Mouse (Mus musculus) heart, postnatal 0 days (tissue): ENCODE measurements at regions not wholly inside any gene's neighbourhood (a gene's known extent, or its start where the extent isn't known, plus 50 kb on each side); places are given as distances from the start of the nearest gene placed in this dataset.

Source experiments
- ATAC-seq: fragments of 200-750 bp; cut with Nextera tagmentation; 2 replicates; pipeline ENCODE4 v1.8.0; 2017; ENCODE audit warnings: low read depth, moderate number of reproducible peaks, moderate library complexity; ENCODE audit not compliant: insufficient read depth
- DNase-seq: peaks from one replicate; pipeline ENCODE4 v3.0.0-alpha.2; 2016; ENCODE audit warnings: low spot score
- H3K27ac ChIP-seq: fragments of 300-500 bp; sonication (generic); 2 replicates; pipeline ENCODE4 v1.5.1; 2014; ENCODE audit warnings: low read depth, mild to moderate bottlenecking
- H3K27me3 ChIP-seq: fragments of 300-500 bp; sonication (generic); 2 replicates; pipeline ENCODE4 v1.6.1; 2014; ENCODE audit warnings: low read length, mixed read lengths; ENCODE audit not compliant: control insufficient read depth, insufficient read depth
- H3K36me3 ChIP-seq: fragments of 300-500 bp; sonication (generic); replicated peaks from 2 replicates; pipeline ENCODE4 v1.6.1; 2014; ENCODE audit warnings: low read length, mixed read lengths; ENCODE audit not compliant: control insufficient read depth, insufficient read depth
- H3K4me1 ChIP-seq: fragments of 300-500 bp; sonication (generic); 2 replicates; pipeline ENCODE4 v1.6.1; 2014; ENCODE audit warnings: antibody characterized with exemption; ENCODE audit not compliant: control insufficient read depth, insufficient read depth
- H3K4me2 ChIP-seq: fragments of 300-500 bp; sonication (generic); 2 replicates; pipeline ENCODE4 v1.6.1; 2014; ENCODE audit warnings: low read depth, mild to moderate bottlenecking, low read length, moderate library complexity
- H3K4me3 ChIP-seq: fragments of 300-500 bp; sonication (generic); 2 replicates; pipeline ENCODE4 v1.5.1; 2014; ENCODE audit warnings: low read depth, low read length
- H3K9ac ChIP-seq: fragments of 300-500 bp; sonication (generic); replicated peaks from 2 replicates; pipeline ENCODE4 v1.6.1; 2014; ENCODE audit warnings: low read depth, low read length, mixed read lengths
- H3K9me3 ChIP-seq: fragments of 300-500 bp; sonication (generic); replicated peaks from 2 replicates; pipeline ENCODE4 v1.6.1; 2016; ENCODE audit warnings: low read length; ENCODE audit not compliant: control insufficient read depth
- CTCF ChIP-seq: IDR thresholded peaks from 2 replicates; pipeline ENCODE4 v1.5.1; 2016; ENCODE audit warnings: antibody characterized with exemption, control low read depth, low read depth
- EP300 ChIP-seq: IDR thresholded peaks from 2 replicates; pipeline ENCODE4 v1.6.1; 2016; ENCODE audit warnings: antibody characterized with exemption, low read depth
- whole genome bisulfite sequencing: fragments of 180-500 bp; shearing (Covaris S2); extraction: QIAGEN DNeasy Blood & Tissue Kit; methylation state at CpG from one replicate; pipeline ENCODE4 v1.1.7; 2014; 5-methylcytosine and 5-hydroxymethylcytosine counted together

DNA sequence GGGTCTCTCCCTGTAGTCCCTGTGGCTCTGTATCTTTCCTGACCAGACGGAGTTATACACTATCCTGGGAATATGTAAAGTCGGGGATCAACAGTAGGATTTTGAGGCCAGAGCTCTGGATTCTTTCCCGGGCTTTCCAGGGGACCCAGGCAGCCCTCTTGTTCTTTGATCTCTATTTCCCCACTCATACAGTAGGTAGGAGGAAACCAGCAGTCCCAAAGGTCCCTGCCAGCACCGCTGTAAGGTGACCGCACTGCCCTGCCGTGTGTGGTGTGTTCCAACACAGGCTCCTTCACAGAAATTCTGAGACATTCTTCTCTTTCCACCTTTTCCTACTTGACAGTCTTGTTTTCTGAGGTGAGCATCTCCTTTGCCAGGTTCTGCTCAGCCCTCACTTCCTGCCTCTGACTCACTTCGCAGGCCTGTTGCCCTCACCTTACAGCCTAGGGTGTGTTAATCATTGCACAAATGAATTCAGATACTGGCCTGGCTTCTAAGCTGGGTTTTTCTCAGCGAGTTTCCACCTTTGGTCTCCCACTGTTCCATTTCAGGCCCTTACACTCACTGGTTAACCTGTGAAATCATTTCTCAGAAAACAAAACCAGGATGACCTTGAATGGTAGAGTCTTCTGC, 53.0 kb upstream of the Shb start:
- Histone ChIP-seq H3K4me1 (peaks cover 21% of the 10 kb centered on the region; the same call in 1 of the 2 replicates), H3K4me2 (no peak overlapping the region), H3K27me3 (no peaks in the 10 kb centered on the region), H3K27ac (no peak overlapping the region), H3K36me3 (no peaks in the 10 kb centered on the region), H3K9me3 (no peaks in the 10 kb centered on the region), H3K4me3 (no peak overlapping the region), H3K9ac (no peak overlapping the region)
- ATAC-seq (no peak), DNase-seq (no peak)
- 50% methylated on average over 8 of the region's 8 CpGs for WGBS
- TF ChIP-seq EP300 (no peak), CTCF (no peak)

GRCm38 (mm10) chr4:45583966-45584365, 51.7 kb upstream of the Shb start:
- Histone ChIP-seq H3K9ac (no peak overlapping the region), H3K4me3 (no peak overlapping the region), H3K4me2 (no peak overlapping the region), H3K27me3 (no peaks in the 10 kb centered on the region), H3K4me1 (peaks cover 21% of the 10 kb centered on the region; the same call in 1 of the 2 replicates), H3K9me3 (no peaks in the 10 kb centered on the region), H3K27ac (no peak overlapping the region), H3K36me3 (no peaks in the 10 kb centered on the region)
- TF ChIP-seq EP300 (no peak), CTCF (no peak)
- no peak for ATAC-seq
- WGBS, result 64% methylated on average over 4 of the region's 4 CpGs
- no peak for DNase-seq

GRCm38 (mm10) chr4:45582496-45582895, 50.2 kb upstream of the Shb start:
- H3K27me3 ChIP-seq, result no peaks in the 10 kb centered on the region
- 40% methylated on average over 5 of the region's 5 CpGs for WGBS
- H3K9me3 ChIP-seq, result no peaks in the 10 kb centered on the region
- peak overlapping the region; percentile 13; the same call in 1 of the 2 replicates for H3K27ac ChIP-seq
- DNase-seq, result peak; percentile 63
- H3K36me3 ChIP-seq, result no peaks in the 10 kb centered on the region
- TF ChIP-seq EP300 (no peak), CTCF (no peak)
- peaks cover 21% of the 10 kb centered on the region; the same call in 1 of the 2 replicates for H3K4me1 ChIP-seq
- ATAC-seq, result peak; percentile 70; the same call in 1 of the 2 replicates
- no peak overlapping the region for H3K4me2 ChIP-seq
- H3K9ac ChIP-seq, result no peak overlapping the region
- H3K4me3 ChIP-seq, result no peak overlapping the region
